Mouse (Mus musculus) heart, embryonic 10.5 days (tissue): ENCODE data around the gene Abcb11. TPM values are rescaled to one million over a fixed set of nuclear protein-coding genes. Genes with fewer than 3 reads are reported as not detected.
"Not testable (repeated sequence)": the region's sequence is repeated elsewhere in the genome, so short reads cannot be mapped to it uniquely, and the experiment has no call there.

Source experiments
- DNase-seq: peaks from one replicate; pipeline ENCODE4 v3.0.0-alpha.2; 2017; ENCODE audit warnings: low spot score
- H3K27ac ChIP-seq: fragments of 300-500 bp; sonication (generic); 2 replicates; pipeline ENCODE4 v1.5.1; 2016; ENCODE audit warnings: mild to moderate bottlenecking
- H3K27me3 ChIP-seq: fragments of 300-500 bp; sonication (generic); 2 replicates; pipeline ENCODE4 v1.6.1; 2016; ENCODE audit warnings: mild to moderate bottlenecking; ENCODE audit not compliant: poor library complexity, insufficient read depth, severe bottlenecking
- H3K36me3 ChIP-seq: fragments of 300-500 bp; sonication (generic); 2 replicates; pipeline ENCODE4 v1.6.1; 2016; ENCODE audit warnings: mild to moderate bottlenecking, moderate library complexity
- H3K4me1 ChIP-seq: fragments of 300-500 bp; sonication (generic); 2 replicates; pipeline ENCODE4 v1.6.1; 2016; ENCODE audit warnings: mild to moderate bottlenecking
- H3K4me3 ChIP-seq: fragments of 300-500 bp; sonication (generic); 2 replicates; pipeline ENCODE4 v1.5.1; 2016; ENCODE audit warnings: mild to moderate bottlenecking, moderate library complexity
- H3K9me3 ChIP-seq: fragments of 300-500 bp; sonication (generic); 2 replicates; pipeline ENCODE4 v1.6.1; 2016; ENCODE audit warnings: mild to moderate bottlenecking, moderate library complexity
- WGBS: fragments of 180-500 bp; shearing (Covaris S2); methylation state at CpG from one replicate; pipeline ENCODE4 v1.1.7; 2016; 5-methylcytosine and 5-hydroxymethylcytosine counted together
- polyA plus RNA-seq: library from polyadenylated mRNA; unstranded; fragments of >200 nt; fragmentation: Nextera tagmentation; extraction: Ambion mirVana; gene quantifications from 2 replicates; pipeline ENCODE4 v1.2.1, GENCODE M21; 2016

The Abcb11 gene
- 0.02 and 0.13 TPM in 2 replicates for polyA plus RNA-seq

DNA sequence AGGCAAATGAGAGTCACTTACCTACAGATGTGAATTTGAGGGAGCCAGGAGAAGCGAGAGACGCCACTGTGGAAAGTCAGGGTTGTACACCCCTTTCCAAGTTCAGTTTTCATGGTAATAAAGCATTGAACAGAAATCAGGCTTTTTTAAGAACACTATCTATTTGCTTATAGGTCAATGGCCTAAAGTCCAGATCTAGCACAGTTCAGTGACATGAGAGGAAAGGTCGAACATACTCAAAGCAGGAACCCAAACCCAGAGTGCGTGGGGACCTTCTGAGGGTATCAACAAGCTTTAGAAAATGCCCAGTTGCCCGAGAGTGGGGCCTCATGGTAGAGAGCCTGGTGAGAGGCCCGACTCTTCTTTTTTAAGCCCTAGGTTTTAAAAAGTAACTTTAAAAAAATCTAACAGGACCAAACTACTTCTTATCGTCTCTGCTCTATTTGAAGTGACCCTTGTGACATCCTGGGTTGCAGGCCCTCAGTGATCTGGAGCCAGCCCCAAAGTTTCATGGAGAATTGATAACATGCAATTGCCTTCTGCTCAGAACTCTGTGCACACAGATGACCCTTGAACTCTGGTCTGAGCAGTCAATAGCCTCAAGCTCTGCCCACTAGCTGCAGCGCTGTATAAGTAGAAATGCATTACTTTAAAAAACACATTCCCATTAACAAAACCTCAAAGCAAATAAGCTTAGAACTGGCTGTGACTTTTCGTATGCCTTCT, at the start of gene Abcb11:
Gene Abcb11, minus strand, starts transcription at position 121 of the 726 bp plus-strand sequence.
- no peak within 1 kb of the TSS for H3K4me3 ChIP-seq
- H3K4me1 ChIP-seq = no peaks in the 10 kb centered on the region
- WGBS = 80% methylated on average over 9 of the region's 9 CpGs
- H3K27ac ChIP-seq = no peak within 1 kb of the TSS
- H3K9me3 ChIP-seq = no peaks in the 10 kb centered on the region
- no peaks in the 10 kb centered on the region for H3K27me3 ChIP-seq
- no peak for DNase-seq
- H3K36me3 ChIP-seq = no peaks in the 10 kb centered on the region

DNA sequence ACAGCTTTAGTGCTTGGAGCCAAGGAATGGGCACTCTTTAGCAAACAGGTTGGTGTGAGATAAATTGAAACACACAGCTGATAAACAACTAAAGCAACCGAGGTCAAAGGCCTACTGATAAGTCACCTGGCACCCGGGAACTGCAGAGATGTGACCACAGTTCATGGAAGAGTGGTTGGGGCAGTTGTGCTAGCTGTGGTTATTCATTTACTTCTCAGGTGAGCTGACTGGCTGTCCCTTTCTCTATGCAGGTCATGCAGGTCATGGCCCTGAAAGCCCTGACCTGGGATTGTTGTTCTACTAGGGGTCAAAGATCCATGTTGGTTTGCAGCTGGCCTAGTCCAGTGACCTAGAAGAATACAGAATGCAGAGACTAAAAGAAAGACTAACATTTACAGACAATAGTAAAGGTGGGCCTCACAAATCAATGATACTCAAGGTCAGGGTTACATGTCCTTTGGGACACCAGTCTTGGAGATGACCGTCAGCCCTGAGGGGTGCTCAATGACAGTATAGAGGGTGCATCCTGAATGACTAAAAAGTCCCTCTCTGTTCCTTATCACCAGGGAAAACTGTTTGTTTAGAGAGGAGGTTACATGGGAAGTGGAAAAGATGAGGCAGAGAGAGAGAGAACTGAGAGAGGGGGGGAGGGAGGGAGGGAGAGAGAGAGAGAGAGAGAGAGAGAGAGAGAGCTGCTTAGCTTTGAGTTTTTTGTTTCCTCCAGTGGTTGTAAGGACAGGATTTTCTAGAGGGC, 43.9 kb upstream of the Abcb11 start:
- 49% methylated on average over 3 of the region's 3 CpGs for WGBS

DNA sequence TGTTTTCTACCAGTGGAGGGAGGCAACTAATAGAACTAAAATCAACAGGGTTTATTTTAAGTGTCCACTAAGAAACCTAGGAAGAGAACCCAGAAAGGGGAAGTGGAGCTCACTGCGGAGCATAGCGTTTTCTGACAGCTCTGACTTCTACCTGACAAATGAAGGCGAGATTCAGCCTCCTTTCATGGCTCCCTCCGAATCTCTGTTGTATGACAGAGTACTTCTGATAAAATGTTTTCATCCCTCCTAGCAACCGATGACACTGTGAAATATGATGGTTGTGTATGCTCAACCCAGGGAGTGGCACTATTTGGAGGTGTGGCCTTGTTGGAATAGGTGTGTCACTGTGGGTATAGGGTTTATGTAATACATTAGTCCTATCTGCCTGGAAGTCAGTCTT, 40.4 kb upstream of the Abcb11 start:
- no peak for DNase-seq
- WGBS = 79% methylated on average over 5 of the region's 5 CpGs
- H3K4me1 ChIP-seq = peaks cover 16% of the 10 kb centered on the region

More for the DNA sequence above, 43.9 kb upstream of the Abcb11 start:
- Histone ChIP-seq H3K27ac (no peak overlapping the region), H3K4me3 (no peak overlapping the region), H3K36me3 (no peaks in the 10 kb centered on the region), H3K9me3 (no peaks in the 10 kb centered on the region), H3K4me1 (peaks cover 12% of the 10 kb centered on the region), H3K27me3 (no peaks in the 10 kb centered on the region)
- DNase-seq = no peak

DNA sequence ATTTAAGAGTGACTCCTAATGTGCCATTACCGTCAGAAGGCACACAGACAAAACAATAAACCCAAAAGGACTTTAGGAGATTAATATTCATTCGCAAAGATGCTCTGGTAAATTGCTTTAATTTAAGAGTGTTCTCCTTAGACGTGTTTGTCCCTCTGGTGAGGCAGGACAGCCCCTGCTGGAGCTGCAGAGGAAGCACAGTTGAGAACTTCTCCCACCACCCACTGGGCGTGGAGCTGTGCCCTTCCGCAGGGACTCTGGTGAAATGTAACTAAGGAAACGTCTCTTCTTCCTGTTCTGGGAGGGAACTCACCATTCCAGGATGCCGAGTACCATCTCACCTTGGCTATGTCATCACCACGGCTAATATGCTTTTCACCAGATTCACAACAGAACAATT, 39.3 kb upstream of the Abcb11 start:
- DNase-seq = no peak
- H3K4me1 ChIP-seq = peaks cover 16% of the 10 kb centered on the region
- no peaks in the 10 kb centered on the region for H3K36me3 ChIP-seq
- 43% methylated on average over 8 of the region's 8 CpGs for WGBS
- H3K27ac ChIP-seq = no peak overlapping the region
- no peak overlapping the region for H3K4me3 ChIP-seq
- no peaks in the 10 kb centered on the region for H3K9me3 ChIP-seq
- H3K27me3 ChIP-seq = no peaks in the 10 kb centered on the region

More for the DNA sequence above, 40.4 kb upstream of the Abcb11 start:
- no peak overlapping the region for H3K27ac ChIP-seq
- H3K36me3 ChIP-seq = no peaks in the 10 kb centered on the region
- H3K4me3 ChIP-seq = no peak overlapping the region
- H3K27me3 ChIP-seq = no peaks in the 10 kb centered on the region
- H3K9me3 ChIP-seq = no peaks in the 10 kb centered on the region

DNA sequence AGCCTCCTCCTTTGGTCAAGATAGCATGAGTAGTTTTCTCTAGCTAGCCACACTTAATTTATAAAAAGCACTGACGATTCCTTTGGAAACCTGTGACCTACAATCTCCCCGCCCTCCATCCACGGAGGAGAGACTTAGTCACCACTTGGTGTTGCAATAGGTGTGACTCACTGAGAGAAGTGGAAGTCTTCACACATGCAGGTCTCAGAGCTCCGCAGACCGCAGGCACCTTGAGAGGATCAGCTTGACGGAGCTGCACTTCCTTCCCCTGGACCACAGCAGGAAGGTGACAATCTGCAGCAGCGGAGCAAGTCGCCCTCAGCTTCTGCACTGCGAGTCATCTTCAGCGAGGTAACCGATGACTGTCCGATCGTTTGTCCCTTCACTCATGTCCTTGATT, 37.9 kb upstream of the Abcb11 start, which contains the start of gene Dhrs9:
Gene Dhrs9, plus strand, starts transcription at position 165 of the 400 bp plus-strand sequence.
- 38% methylated on average over 13 of the region's 13 CpGs for WGBS
- H3K36me3 ChIP-seq = no peaks in the 10 kb centered on the region
- H3K9me3 ChIP-seq = no peaks in the 10 kb centered on the region
- H3K4me3 ChIP-seq = no peak within 1 kb of the TSS
- H3K27ac ChIP-seq = no peak within 1 kb of the TSS
- DNase-seq = peak; percentile 66
- H3K4me1 ChIP-seq = peaks cover 4% of the 10 kb centered on the region
- H3K27me3 ChIP-seq = no peaks in the 10 kb centered on the region

DNA sequence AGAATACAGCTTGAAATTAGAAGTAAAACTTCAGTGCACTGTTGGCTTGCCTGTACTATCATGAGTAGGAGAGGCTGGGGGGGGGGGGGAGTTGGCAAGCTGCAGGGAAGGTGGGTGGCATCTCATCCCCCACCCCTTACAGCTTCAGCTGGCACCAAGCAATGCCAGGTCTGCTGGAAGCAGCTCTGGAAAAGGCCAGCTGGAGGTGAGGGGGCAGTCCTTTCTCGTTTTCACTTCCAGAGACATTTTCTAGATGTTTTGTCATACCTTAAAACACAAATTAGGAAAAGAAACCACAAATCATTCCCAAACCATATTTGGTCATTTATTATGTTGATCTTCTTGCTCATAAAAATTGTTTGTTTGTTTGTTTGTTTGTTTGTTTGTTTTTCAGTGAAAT, 37.4 kb upstream of the Abcb11 start:
- no peak overlapping the region for H3K4me3 ChIP-seq
- no peaks in the 10 kb centered on the region for H3K9me3 ChIP-seq
- DNase-seq = peak; percentile 31
- 57% methylated on average over 1 of the region's 1 CpGs for WGBS
- H3K36me3 ChIP-seq = no peaks in the 10 kb centered on the region
- no peaks in the 10 kb centered on the region for H3K27me3 ChIP-seq
- no peak overlapping the region for H3K27ac ChIP-seq
- peaks cover 4% of the 10 kb centered on the region for H3K4me1 ChIP-seq

DNA sequence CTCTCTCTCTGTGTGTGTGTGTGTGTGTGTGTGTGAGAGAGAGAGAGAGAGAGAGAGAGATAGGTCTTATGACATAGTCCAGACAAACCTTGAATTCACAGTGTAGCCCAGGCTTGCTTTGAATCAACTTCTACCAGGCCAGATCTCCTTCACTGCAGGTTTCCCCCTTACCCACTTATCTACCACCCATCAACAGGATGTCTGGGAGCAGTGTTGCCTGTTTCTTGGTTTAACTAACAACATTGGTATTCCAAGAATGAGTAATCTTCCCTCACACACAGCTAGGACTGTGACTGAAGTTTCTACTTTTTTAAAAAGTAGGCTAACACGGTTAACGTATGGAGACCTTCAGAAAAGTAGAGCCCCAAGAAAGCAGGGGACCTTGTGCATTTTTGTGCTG, 34.4 kb upstream of the Abcb11 start:
- H3K36me3 ChIP-seq = no peaks in the 10 kb centered on the region
- peaks cover 4% of the 10 kb centered on the region for H3K4me1 ChIP-seq
- no peak overlapping the region for H3K27ac ChIP-seq
- 58% methylated on average over 2 of the region's 2 CpGs for WGBS
- no peaks in the 10 kb centered on the region for H3K9me3 ChIP-seq
- no peak for DNase-seq
- H3K27me3 ChIP-seq = no peaks in the 10 kb centered on the region
- no peak overlapping the region for H3K4me3 ChIP-seq

DNA sequence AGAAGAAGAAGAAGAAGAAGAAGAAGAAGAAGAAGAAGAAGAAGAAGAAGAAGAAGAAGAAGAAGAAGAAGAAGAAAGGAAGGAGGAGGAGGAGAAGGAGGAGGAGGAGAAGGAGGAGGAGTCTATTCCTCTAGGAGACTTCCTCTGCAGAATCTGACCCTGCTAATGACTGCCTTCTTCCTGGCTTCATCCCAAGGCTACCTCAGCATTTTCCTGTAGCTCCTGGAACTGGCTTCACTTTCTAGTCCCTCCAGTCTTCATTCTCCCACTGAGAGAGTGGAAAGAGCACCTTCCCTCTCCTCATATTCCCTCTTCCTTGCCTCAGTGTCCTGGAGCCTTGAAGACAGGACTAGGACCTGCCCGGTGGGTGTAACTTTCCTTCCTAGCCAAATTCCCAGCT, 22.9 kb upstream of the Abcb11 start:
- Histone ChIP-seq H3K27ac (no peak overlapping the region), H3K27me3 (no peaks in the 10 kb centered on the region), H3K36me3 (no peaks in the 10 kb centered on the region), H3K4me1 (no peaks in the 10 kb centered on the region), H3K9me3 (no peaks in the 10 kb centered on the region), H3K4me3 (no peak overlapping the region)
- no peak for DNase-seq
- WGBS = 95% methylated on average over 1 of the region's 1 CpGs

DNA sequence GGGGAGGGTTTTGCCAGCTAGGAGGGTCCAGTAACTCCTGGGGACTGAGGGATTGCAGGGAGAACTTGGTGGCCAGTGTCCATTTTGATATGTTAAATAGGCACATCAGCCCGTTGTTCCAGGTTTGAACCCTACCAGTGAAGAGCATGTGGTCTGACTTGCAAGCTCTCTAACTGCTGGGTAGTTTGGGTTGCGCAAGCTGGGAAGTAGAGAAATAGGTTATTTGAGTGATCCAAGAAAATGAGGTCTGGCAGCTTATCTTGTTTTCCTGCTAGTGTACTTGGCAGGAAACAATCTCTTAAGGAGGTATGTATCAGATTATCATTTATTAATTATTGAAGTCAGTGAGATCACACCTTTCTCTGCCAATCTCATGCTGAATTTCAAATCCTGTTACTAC, 22.4 kb upstream of the Abcb11 start:
- Histone ChIP-seq H3K36me3 (no peaks in the 10 kb centered on the region), H3K27me3 (no peaks in the 10 kb centered on the region), H3K9me3 (no peaks in the 10 kb centered on the region), H3K4me1 (no peaks in the 10 kb centered on the region), H3K27ac (no peak overlapping the region), H3K4me3 (no peak overlapping the region)
- DNase-seq = no peak
- 88% methylated on average over 2 of the region's 2 CpGs for WGBS

DNA sequence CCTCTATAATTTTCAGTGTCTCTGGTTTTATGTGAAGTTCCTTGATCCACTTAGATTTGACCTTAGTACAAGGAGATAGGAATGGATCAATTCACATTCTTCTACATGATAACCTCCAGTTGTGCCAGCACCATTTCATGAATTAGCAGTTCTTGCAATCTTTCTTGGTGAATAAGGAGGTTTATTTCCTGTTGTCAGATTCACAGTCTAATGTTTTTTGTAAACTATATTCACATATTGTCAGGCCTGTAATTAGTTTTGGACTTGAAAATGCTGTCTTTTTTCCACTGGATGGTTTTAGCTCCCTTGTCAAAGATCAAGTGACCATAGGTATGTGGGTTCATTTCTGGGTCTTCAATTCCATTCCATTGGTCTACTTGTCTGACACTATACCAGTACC, 13.0 kb upstream of the Abcb11 start:
- not testable (repeated sequence) for H3K27ac ChIP-seq

DNA sequence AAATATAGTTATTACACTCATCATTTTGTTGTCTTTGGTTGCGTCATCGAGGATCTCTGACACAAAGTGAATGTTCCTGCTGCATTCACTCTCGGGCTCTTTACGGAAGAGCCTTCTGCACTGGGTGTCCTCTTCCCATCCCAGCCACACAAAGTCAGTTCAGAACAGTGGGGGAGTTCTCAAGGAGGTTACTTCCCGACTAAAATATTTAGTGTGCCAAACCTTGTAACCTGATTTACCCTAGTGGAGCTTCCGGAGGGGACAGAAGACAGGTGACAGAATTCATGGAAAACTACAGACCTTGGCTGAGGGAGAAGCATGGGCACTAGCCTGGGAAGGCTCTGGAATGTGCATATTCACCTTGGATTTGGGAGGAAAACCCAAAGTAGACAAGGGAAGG, 910 bp downstream of the Abcb11 start:
- Histone ChIP-seq H3K27ac (no peak overlapping the region), H3K4me3 (no peak overlapping the region), H3K36me3 (no peaks in the 10 kb centered on the region), H3K9me3 (no peaks in the 10 kb centered on the region), H3K4me1 (no peaks in the 10 kb centered on the region), H3K27me3 (no peaks in the 10 kb centered on the region)
- no peak for DNase-seq
- WGBS = 89% methylated on average over 6 of the region's 6 CpGs

More for the DNA sequence above, 13.0 kb upstream of the Abcb11 start:
- H3K4me1 ChIP-seq, H3K9me3 ChIP-seq, H3K4me3 ChIP-seq, DNase-seq, H3K27me3 ChIP-seq, H3K36me3 ChIP-seq: not testable (repeated sequence)

DNA sequence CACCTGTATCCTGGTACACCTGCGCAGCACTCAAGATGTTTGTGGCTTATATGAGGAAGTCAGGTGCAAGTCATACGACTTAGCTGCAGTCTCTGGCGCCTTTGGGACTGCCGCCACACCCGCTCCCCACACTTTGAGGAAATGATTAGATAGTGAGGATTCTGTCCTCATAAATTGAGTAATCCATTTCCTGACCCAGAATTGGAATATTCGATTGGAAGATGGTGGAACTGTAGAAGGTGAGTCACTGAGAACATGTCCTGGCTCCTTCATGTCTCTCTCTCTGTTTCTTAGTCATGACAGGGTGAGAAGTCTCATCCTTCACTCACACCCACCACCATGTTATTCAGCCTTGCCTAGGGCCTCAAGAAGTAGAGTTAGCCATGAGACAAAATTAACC, 10.9 kb downstream of the Abcb11 start:
- H3K4me1 ChIP-seq, H3K27ac ChIP-seq, H3K27me3 ChIP-seq, H3K9me3 ChIP-seq, H3K36me3 ChIP-seq, DNase-seq, H3K4me3 ChIP-seq: not testable (repeated sequence)
- 88% methylated on average over 6 of the region's 6 CpGs for WGBS

DNA sequence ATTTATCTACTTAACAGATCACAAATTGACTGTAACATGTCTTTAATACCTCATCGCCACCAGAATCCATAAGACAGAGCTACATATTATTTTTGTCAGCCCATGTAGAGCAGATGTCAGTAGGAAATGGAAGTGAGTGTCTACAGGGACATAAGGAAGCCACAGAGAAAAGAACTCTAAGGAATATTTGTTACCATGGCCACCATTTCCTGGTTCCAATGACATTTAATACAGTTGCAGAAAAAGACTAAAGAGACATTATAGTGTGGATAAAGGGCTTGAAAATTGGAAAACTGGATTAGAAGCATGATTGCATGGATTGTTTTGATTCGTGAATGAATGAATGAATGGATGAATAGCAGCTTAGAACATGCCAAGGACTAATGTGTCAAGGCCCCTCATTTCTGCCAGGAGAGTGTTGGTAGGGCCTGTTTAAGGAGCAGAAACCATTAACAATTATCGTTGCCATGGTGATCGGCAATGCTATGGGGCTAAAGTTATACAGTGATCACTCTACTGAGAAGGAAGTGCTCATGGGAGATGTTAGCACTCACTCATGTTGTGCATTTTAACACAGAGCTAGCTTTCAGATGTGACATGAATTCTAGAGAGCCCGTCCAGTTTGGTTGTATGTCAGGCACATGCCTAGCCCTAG, 13.8 kb downstream of the Abcb11 start:
- Histone ChIP-seq H3K36me3 (no peaks in the 10 kb centered on the region), H3K4me1 (no peaks in the 10 kb centered on the region), H3K27me3 (no peaks in the 10 kb centered on the region), H3K9me3 (no peaks in the 10 kb centered on the region), H3K4me3 (no peak overlapping the region), H3K27ac (no peak overlapping the region)
- 82% methylated on average over 5 of the region's 5 CpGs for WGBS
- no peak for DNase-seq
